Mouse (Mus musculus) left cerebral cortex, adult 11 months (tissue): Measurements from ENCODE around the gene C1qtnf7.

ENCODE experiments used
- DNase-seq: peaks from one replicate; pipeline ENCODE4 v3.0.0; 2022; ENCODE audit warnings: low spot score

The C1qtnf7 gene

DNA sequence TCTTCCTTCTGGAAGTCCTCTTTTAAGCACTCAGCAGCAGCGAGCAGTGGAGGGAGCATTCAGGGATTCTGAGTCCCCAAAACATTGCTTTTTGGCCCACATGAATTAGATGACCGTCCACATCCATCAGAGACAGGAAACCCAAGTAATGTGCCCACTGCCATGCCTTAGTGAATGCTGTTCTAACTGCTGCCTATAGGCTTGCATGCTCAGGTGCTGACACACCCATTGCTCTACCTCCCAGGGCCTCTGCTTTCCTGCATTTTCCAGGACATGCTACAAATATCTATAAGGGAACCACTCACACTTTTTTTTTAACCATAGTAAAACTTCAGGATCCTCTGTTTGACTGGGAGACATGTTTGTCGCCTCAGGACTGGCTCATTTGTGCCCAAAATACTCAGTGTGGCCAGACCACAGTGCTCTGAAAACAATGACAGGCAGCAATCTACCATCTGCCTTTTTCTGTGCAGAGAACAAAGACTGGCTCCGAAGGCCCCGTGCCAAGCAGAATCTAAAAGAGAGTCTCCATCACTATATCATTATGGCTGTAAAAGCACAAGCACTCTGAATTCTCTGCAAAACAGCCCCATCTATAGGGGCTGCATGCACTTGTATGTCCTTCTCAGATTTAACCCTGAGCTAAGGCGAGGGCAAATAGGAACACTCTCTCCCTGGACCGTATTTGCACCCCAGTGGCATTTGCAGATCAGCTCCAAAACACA lies 106.4 kb downstream of the C1qtnf7 start:
- no peak for DNase-seq

- DNase-seq, result no peak
These were observed 110.1 kb downstream of the C1qtnf7 start for GRCm38 (mm10) chr5:43625407-43625806.

- no peak for DNase-seq
These were observed 118.8 kb downstream of the C1qtnf7 start for GRCm38 (mm10) chr5:43634071-43634601.

DNA sequence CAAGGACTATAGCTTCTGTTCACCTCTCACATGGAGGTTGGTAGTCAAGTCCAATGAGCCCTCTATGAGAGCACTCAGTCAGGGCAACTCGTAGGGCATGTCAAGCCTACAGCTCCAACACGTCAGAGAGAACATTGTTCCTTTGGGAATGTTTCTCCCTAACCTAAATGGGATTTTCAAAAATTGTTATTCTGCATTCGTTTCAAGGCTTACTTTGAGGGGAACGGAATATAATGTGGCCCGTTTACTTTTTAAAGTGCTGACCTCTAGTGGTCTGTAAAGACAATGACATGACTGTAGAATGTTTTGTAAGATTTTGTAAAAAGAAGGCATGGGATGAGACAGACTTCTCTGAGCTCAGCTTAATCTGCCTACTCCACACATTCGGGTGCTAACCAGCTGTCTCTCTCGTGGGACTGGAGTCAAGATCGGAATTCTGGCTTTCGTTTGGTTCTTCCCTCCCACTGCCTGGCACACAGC lies 119.3 kb downstream of the C1qtnf7 start:
- peak; percentile 21 for DNase-seq

- DNase-seq, result no peak
These were observed 129.7 kb downstream of the C1qtnf7 start for GRCm38 (mm10) chr5:43645020-43645419.

- DNase-seq, result no peak
These were observed 131.9 kb downstream of the C1qtnf7 start for GRCm38 (mm10) chr5:43647098-43647774.

- no peak for DNase-seq
These were observed 146.2 kb downstream of the C1qtnf7 start for GRCm38 (mm10) chr5:43661498-43661897.

DNA sequence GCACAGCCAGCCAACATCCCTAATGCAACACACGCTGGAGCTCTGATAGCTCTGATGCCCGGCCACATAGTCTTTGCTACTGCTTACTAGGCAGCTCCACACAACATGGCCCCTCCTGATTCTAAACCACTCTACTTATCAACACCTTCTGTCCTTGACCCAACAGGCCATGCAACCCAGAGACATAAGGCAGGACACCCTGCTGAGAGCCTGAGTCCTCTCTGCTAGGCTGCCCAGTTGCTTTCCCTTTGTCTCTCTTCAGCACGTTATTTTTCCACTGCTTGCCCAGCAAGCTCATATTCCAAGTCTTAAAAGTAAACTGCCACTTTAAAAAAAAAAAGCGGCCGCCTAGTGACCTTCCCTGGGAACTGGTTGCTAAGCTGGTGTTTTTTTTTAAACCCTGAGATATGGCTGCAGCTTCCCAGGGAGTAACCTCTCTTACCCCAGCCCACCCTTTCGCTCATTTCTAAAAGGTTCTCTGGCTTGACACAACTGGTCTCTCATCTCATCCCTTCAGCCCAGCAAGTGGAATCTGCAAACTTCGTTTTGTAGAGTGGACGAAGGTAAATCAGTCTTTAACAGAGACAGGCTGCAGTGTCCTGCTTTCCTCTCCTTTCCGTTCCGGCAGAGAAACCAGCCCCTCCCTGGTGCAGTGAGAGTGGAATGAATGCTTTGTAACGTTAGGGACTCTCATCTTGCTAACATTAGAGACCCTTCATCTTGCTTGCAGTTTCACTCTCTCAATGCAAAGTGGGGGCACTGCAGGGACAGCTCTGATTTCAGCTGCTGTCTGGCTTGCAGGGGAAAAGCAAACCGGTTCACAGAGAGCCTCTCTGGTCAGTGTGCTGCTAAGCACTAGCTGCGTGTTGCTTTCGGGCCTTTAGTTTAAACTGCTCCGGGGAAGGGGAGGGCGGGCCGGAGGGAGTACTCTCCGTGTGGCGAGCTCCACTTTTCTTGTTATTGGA lies 146.9 kb downstream of the C1qtnf7 start, which contains the start of gene Cc2d2a:
Gene Cc2d2a (plus strand): TSS at position 350 of the 965 bp plus-strand sequence.
- no peak for DNase-seq

GRCm38 (mm10) chr5:43663531-43663930 lies 148.2 kb downstream of the C1qtnf7 start:
- no peak for DNase-seq

- no peak for DNase-seq
These were observed 149.8 kb downstream of the C1qtnf7 start for GRCm38 (mm10) chr5:43665144-43665543.
